Mouse (Mus musculus) CH12.LX (cell line): Measurements from ENCODE around the gene Nop53. TPM values are rescaled to one million over a fixed set of nuclear protein-coding genes. Genes with fewer than 3 reads are reported as not detected.
"Not testable (repeated sequence)": the region's sequence is repeated elsewhere in the genome, so short reads cannot be mapped to it uniquely, and the experiment has no call there.

ENCODE experiments used
- DNase-seq: peaks from one replicate; pipeline ENCODE4 v3.0.0-alpha.2; 2013; ENCODE audit errors: extremely low read depth
- H3K27ac ChIP-seq: 2 replicates; pipeline ENCODE4 v1.5.1; 2012; ENCODE audit warnings: low read depth, mild to moderate bottlenecking, control low read depth, moderate library complexity; ENCODE audit not compliant: insufficient read depth
- H3K27me3 ChIP-seq: replicated peaks from 2 replicates; pipeline ENCODE3; 2012; ENCODE audit warnings: inconsistent platforms
- H3K36me3 ChIP-seq, 2 experiments: replicated peaks in 1 of 2; 2 replicates each; pipeline versions ENCODE3 to v1.6.1; 2012; ENCODE audit warnings: inconsistent platforms in 1 of 2, low read length in 1 of 2, mild to moderate bottlenecking in 1 of 2, mixed read lengths in 1 of 2, moderate library complexity in 1 of 2; ENCODE audit not compliant: control insufficient read depth in 1 of 2, insufficient read depth in 1 of 2
- H3K4me1 ChIP-seq, 2 experiments: 2 replicates each; pipeline ENCODE4 v1.6.1; 2012; ENCODE audit warnings: inconsistent platforms in 1 of 2, moderate library complexity in 1 of 2; ENCODE audit not compliant: insufficient read depth in 2 of 2, control insufficient read depth in 1 of 2
- H3K4me2 ChIP-seq: 2 replicates; pipeline ENCODE4 v1.6.1; 2012; ENCODE audit warnings: low read depth, mild to moderate bottlenecking, control low read depth; ENCODE audit not compliant: poor library complexity, insufficient read depth, severe bottlenecking
- H3K4me3 ChIP-seq, 3 experiments: fragments of 150-350 bp in 1 of 3; sonication (generic) in 1 of 3; replicated peaks in 1 of 3; 2 replicates each; pipeline versions ENCODE3 to v1.5.1; 2011 to 2012; ENCODE audit warnings: low read depth in 2 of 3, low read length in 2 of 3, mild to moderate bottlenecking in 2 of 3, moderate library complexity in 2 of 3, control low read depth in 1 of 3, improper control_type of control experiment in 1 of 3, inconsistent platforms in 1 of 3, mixed read lengths in 1 of 3; ENCODE audit not compliant: poor library complexity in 1 of 3
- H3K79me2 ChIP-seq: replicated peaks from 2 replicates; pipeline ENCODE4 v1.6.1; 2012; ENCODE audit warnings: mild to moderate bottlenecking, moderate library complexity; ENCODE audit not compliant: control insufficient read depth, poor library complexity, insufficient read depth, severe bottlenecking; ENCODE audit errors: extremely low read depth
- H3K9ac ChIP-seq: 2 replicates; pipeline ENCODE4 v1.6.1; 2012; ENCODE audit warnings: low read depth, mild to moderate bottlenecking, control low read depth, moderate library complexity; ENCODE audit not compliant: insufficient read depth
- H3K9me3 ChIP-seq: replicated peaks from 2 replicates; pipeline ENCODE3; 2012; ENCODE audit warnings: low read length, inconsistent platforms, mixed read lengths
- CTCF ChIP-seq, 2 experiments: IDR thresholded peaks in 1 of 2; conservative IDR thresholded peaks in 1 of 2; 2 replicates each; pipeline ENCODE4 v1.5.1; 2011 to 2012; ENCODE audit warnings: low read depth in 2 of 2, low read length in 2 of 2, improper control_type of control experiment in 1 of 2, inconsistent platforms in 1 of 2, mild to moderate bottlenecking in 1 of 2, moderate library complexity in 1 of 2
- MXI1 ChIP-seq: IDR thresholded peaks from 2 replicates; pipeline ENCODE4 v1.6.1; 2011; ENCODE audit warnings: mild to moderate bottlenecking, low read depth, low read length, improper control_type of control experiment
- POLR2AphosphoS2 ChIP-seq: IDR thresholded peaks from 2 replicates; pipeline ENCODE4 v1.6.1; 2011; ENCODE audit warnings: low read depth, low read length, improper control_type of control experiment
- TBP ChIP-seq: conservative IDR thresholded peaks from 2 replicates; pipeline ENCODE4 v1.6.1; 2011; ENCODE audit warnings: low read depth, low read length, improper control_type of control experiment
- UBTF ChIP-seq: IDR thresholded peaks from 2 replicates; pipeline ENCODE4 v1.6.1; 2012; ENCODE audit warnings: low read depth, mild to moderate bottlenecking, inconsistent platforms, low read length, improper control_type of control experiment, moderate library complexity
- ZKSCAN1 ChIP-seq: IDR thresholded peaks from 2 replicates; pipeline ENCODE4 v1.6.1; 2012; ENCODE audit warnings: low read depth, inconsistent platforms, low read length, improper control_type of control experiment, borderline replicate concordance
- dilution Hi-C: fragments of 300-500 bp; cut with MboI; formaldehyde crosslinking; loops from 2 replicates; pipeline ENCODE4 v1.14.3; 2020; ENCODE audit warnings: low sequenced_read_pairs; ENCODE audit not compliant: extremely low pct_unique_long_range_greater_than_20kb, extremely low pct_ligation_motif_present
- in situ Hi-C: fragments of 300-500 bp; cut with MboI; formaldehyde crosslinking; loops from 3 replicates; pipeline ENCODE4 v1.14.3; 2019; ENCODE audit warnings: low sequenced_read_pairs, low pct_ligation_motif_present, low pct_unique_long_range_greater_than_20kb, mixed read lengths
- polyA plus RNA-seq: library from polyadenylated mRNA; unstranded; fragments of >175 nt; gene quantifications from 2 replicates; pipeline ENCODE4 v1.2.1, GENCODE M21; 2012; ENCODE audit warnings: low read depth; ENCODE audit not compliant: insufficient read length
- total RNA-seq, 2 experiments: library from RNA; depleted of rRNA; stranded (reverse); fragments of 300-350 nt in 1 of 2; fragments of >200 nt in 1 of 2; gene quantifications; 2 replicates each; pipeline ENCODE4 v1.2.3; 2012 to 2014

The Nop53 gene
- total and polyA plus RNA-seq, 3 experiments, result 199 to 310 (median 291) TPM

DNA sequence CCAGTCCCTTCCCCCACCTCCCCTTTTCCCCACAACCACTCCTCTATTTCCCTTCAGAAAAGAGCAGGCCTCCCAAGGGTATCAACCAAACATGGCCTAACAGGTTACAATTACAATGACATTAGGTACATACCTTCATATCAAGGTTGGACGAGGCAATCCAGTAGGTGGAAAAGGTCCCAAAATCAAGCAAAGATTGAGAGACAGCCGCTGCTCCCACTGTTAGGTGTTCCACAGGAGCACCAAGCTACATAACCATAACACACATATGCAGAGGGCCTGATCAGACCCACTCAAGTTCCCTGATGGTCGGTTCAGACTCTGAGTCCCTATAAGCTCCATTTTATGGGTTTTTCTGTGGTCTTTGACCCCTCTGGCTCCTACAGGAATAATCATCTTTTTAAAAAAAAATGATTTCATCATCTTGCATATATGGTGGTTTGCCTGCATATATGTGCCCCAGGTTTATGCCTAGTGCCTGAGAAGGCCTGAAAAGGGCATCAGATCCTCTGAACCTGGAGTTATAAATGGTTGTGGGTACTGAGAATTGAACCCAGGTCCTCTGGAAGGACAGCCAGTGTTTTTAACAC, 29.6 kb downstream of the Nop53 start:
- TF ChIP-seq POLR2AphosphoS2 (peak; percentile 86), TBP (no peak)

GRCm38 (mm10) chr7:15915695-15916094, 30.2 kb downstream of the Nop53 start:
- DNase-seq, dilution Hi-C loops, in situ Hi-C loops, H3K9ac ChIP-seq, H3K27ac ChIP-seq, H3K4me2 ChIP-seq, H3K27me3 ChIP-seq, H3K79me2 ChIP-seq, H3K4me3 ChIP-seq, H3K9me3 ChIP-seq: not testable (repeated sequence)
- Histone ChIP-seq H3K4me1 (peaks cover 16 to 20% of the 10 kb centered on the region in 2 experiments), H3K36me3 (peaks cover 34 to 44% of the 10 kb centered on the region in 2 experiments)

More for the DNA sequence above, 29.6 kb downstream of the Nop53 start:
- no peak overlapping the region for H3K4me3 ChIP-seq
- H3K27me3 ChIP-seq, result no peaks in the 10 kb centered on the region
- H3K27ac ChIP-seq, result no peak overlapping the region
- H3K79me2 ChIP-seq, result peaks cover 15% of the 10 kb centered on the region
- in situ Hi-C loops, result no loop called here
- H3K9ac ChIP-seq, result no peak overlapping the region
- dilution Hi-C loops, result no loop called here
- no peaks in the 10 kb centered on the region for H3K9me3 ChIP-seq
- H3K4me2 ChIP-seq, result no peak overlapping the region
- H3K36me3 ChIP-seq, result peaks cover 34 to 48% of the 10 kb centered on the region in 2 experiments
- no peak for DNase-seq
- peaks cover 18 to 25% of the 10 kb centered on the region in 2 experiments for H3K4me1 ChIP-seq

DNA sequence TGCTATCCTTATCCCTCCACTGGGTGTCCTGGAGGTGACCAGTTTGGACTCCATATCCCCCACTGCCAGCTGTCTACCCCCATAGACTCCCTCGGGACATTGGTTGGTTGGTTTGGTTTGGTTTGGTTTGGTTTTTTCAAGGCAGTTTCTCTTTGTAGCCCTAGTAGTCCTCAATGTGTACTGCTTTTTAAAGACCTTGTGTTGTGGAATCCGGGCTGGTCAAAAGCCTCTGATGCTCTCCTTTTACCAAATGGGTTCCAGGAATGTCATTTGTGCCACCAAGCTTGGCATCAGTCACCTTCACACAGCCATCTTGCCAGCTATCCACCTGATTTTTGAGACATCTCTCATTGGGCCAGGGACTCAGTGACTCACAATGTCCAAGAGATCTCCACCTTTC, 31.1 kb downstream of the Nop53 start:
- in situ Hi-C loops, result no loop called here
- dilution Hi-C loops, result no loop called here
- H3K9me3 ChIP-seq, result no peaks in the 10 kb centered on the region
- H3K27ac ChIP-seq, result no peak overlapping the region
- H3K36me3 ChIP-seq, result peaks cover 26 to 35% of the 10 kb centered on the region in 2 experiments
- H3K4me1 ChIP-seq, result peaks cover 7 to 11% of the 10 kb centered on the region in 2 experiments; a peak in 3 of 4 replicates
- no peak for DNase-seq
- H3K4me2 ChIP-seq, result no peak overlapping the region
- H3K9ac ChIP-seq, result no peak overlapping the region
- peaks cover under 1% of the 10 kb centered on the region; the same call in 1 of the 2 replicates for H3K79me2 ChIP-seq
- TF ChIP-seq ZKSCAN1 (no peak), CTCF (conservative IDR thresholded peaks at IDR 0.05 in 1 of 2, IDR thresholded peaks at IDR 0.05 in 1 of 2; ENCODE audit: low read depth in 2 of 2, low read length in 2 of 2) (no peak), UBTF (no peak), MXI1 (0 out of 2 replicates have a peak, but pooled peaks have one; percentile 29)
- H3K4me3 ChIP-seq, result no peak overlapping the region
- no peaks in the 10 kb centered on the region for H3K27me3 ChIP-seq
